Mouse (Mus musculus) cerebellum, adult 11 months (tissue): ENCODE measurements at regions not wholly inside any gene's neighbourhood (a gene's known extent, or its start where the extent isn't known, plus 50 kb on each side); places are given as distances from the start of the nearest gene placed in this dataset.
A peak's percentile ranks its signal among the peaks of the same experiment; 100 is the strongest.

ENCODE experiments used
- DNase-seq: peaks from one replicate; pipeline ENCODE4 v3.0.0; 2022

DNA sequence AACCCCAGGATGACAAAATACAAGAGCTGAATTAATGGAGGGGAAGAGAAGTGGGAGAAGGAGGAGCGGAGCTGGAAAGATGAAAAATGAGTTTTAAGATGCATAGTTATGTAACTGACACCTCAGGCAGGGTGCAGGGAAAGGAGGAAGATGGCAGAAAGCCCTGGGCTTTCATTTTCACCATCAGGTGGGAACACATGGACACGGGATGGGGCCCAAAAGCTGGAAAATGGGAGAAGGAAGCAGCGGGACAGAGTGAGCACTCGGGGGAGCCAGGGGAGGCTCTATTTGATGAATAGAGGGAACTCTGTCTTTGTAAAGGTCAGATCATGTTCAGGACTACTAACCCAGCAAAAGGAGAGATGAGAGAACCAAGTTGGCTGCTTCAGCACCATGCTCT, 516.6 kb upstream of the Tnp1 start:
- peak; percentile 52 for DNase-seq

DNA sequence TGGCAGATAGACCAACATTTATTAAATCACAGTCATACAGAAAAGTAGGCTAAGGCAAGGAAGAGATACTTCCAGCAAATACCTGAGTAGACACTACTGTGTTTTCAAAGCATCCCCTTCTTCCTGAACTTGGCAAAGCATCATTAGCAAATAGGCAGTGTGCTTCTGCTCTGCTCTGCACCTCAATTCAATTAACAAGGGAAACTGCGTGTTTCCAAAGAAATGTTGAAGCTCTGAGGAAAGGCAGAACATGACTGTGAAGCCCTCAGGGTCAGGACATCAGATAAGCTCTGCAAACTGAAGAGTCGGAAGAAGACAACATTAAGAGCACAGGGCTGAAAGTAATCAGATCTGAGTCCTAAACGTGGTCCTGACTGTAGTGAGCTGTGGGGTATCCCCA, 516.1 kb upstream of the Tnp1 start:
- no peak for DNase-seq

DNA sequence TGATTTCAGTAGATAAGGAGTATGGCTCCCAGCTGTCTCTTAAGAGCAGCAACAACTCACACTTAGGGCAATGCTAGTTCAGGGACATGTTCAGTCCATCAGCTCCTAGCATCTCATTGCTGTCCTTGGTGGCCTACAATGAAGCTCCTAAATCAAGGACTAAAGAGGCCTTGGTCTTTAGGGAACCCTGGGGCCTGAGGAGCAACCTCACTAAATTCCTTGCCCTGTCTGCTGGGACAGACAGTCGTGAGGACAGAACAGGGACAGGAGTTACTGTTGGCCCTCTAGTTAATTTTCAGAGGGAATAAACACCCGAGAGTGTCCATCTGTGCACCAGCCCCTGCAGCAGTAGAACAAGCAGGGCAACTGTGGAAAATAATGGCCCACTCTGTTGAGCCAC, 514.6 kb upstream of the Tnp1 start:
- DNase-seq, result no peak

DNA sequence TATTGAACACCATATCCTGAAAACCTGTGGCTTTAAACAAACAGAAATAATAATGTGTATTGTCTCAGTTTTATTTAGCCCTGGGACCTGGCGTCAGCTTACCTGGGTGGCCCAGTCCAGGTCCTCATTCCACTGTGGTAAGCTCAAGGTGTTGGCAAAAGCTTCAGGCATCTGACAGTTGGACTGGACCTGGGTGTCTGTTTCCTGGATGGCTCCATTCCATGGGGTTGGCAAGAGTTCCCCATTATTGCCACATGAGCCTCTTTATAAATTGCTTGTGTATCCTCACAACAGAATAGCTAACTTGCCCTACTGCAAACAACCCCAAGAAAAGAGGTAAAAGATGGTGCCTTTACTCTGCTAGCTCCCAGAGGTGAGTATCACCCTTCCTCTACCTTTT, 512.9 kb upstream of the Tnp1 start:
- peak; percentile 81 for DNase-seq

DNA sequence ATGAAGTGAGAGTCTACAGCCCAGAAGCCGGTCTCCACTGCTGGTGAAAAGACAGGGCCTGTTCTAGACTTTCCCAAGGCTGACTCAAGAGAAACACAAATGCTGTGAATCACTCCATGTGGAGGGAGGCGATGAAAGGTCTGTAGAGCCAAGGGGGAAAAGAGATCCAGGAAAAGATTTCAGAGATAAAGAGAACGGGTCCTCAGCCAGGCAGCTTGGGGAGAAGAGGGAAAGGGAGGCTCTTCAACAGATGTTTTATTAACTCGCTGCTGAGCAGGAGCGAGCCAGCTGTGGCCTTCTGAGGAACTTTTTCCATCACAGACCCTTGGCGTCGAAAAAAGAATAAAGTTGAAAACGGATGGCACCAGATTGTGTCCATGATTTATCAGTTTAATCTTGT, 500.7 kb upstream of the Tnp1 start:
- no peak for DNase-seq

DNA sequence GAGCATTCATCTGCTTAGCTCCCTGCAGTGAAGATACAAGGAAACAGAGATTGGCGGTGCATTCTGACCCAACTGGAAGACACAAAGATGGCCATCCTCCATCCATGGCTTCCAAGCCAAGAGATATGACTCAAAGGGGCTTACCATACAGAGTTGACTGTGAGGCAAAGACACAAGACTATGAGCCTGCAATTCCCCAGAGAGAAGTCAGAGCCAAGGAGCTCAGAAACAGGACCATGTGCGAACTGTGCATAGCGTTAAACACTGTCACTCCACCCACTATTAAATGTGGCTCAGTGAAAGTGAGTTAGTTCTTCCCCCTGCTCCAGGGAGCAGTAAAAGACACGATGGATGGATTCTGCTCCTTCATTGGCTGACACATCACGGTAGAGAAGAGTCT, 500.1 kb upstream of the Tnp1 start:
- DNase-seq, result no peak

DNA sequence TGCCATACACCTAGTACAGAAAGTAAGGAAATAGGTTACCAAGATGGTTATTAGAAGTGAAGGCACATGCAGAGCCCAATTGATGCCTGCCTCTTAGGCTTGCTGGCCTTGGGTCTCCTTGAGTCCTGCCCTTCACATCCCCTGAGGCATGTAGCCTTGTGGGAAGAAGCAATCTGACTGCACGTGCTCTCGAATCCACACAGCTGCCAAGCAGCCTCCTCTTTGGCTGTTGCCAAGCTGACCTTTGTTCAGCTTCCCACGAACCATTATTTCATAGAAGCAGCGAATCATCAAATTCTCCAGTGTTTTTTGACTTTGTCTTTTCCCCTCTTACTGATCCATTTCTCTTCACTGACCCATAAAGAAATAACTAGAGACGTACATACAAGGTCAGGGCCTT, 498.1 kb upstream of the Tnp1 start:
- no peak for DNase-seq

DNA sequence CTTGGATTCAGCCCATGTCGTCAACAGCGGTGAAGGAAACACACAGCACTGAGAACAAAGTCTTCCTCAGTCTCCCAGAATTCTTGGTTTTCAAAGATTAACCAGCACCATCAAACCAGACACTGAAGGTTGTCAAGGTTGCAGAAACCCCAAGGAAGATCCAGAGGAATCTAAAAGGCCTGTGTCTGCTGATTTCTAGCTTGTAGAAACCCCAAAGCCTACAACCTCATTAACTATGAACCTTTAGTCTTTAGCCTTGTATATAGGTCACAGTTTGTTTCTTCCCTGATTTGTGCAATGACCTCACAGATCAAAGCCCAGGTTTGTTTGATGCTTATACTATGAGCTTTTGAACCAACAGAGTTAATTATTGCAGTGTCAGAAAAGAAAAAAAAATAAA, 497.1 kb upstream of the Tnp1 start:
- no peak for DNase-seq

DNA sequence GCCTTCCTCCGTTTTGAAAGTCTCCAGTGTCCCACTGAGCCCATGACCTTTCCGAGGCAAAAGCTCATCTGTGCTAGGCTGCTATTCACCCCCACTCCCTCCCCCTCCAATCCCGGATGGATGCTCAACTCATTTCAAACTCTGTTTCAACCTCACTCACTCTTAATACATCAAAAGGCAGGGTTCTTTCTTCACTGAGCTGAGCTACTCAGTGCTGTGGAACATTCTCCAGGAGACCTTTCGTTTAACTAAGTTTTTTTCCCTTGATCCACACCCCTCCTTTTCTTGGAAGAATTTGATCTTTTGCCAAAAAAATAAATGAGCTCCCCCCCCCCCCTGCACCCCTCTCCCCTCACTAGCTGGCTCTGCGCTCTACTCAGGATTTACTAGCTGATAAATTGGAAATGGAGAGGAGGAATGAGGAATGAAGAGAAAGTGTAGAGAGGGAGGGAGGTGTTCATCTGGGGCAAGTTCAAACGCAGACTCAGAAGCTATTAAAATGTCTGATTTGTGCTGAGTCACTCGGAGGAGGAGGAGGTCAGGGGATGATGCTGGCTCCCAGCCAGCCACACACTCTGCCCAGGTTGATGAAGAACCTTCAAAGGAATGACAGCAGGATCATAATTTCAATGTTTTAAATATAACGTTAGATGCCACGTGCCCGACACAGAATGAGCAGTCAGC, 491.5 kb upstream of the Tnp1 start:
- DNase-seq, result no peak

DNA sequence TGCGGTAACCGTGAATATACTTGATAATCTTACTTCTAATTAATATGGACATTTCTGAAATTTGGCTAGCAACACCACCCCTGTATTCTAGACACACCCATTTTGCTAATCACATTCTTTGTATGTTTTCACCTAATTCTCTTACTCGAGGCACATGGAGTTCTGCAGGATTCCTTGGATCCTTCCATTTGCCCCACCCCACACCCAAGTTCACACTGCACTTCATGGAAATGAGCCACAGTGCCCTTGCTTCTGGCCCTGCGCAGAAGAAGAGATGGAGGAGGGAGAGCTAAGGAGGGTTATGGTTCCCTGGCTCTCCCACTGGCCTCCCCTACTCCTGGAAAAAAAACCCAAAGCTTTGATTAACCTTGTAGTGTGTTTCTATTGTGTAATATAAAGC, 487.9 kb upstream of the Tnp1 start:
- DNase-seq, result no peak

DNA sequence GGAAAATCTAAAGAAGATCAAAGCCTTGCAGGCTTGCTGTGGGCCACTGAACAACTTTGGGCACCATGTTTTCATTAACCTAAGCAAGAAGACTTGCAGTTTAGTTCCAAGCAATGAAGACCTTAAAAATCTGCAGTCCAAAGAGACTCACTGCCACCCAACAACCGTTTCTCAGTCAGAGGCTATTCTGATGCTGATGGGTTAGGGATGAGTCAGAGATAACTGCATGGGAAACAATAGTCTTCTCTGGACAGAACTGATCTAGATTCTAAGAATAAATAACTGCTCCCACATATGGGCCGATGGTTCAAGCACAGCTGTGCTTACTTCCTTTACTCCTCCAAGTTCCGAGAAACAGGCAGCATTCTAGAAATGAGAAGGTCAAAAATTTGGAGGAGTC, 485.0 kb upstream of the Tnp1 start:
- no peak for DNase-seq

DNA sequence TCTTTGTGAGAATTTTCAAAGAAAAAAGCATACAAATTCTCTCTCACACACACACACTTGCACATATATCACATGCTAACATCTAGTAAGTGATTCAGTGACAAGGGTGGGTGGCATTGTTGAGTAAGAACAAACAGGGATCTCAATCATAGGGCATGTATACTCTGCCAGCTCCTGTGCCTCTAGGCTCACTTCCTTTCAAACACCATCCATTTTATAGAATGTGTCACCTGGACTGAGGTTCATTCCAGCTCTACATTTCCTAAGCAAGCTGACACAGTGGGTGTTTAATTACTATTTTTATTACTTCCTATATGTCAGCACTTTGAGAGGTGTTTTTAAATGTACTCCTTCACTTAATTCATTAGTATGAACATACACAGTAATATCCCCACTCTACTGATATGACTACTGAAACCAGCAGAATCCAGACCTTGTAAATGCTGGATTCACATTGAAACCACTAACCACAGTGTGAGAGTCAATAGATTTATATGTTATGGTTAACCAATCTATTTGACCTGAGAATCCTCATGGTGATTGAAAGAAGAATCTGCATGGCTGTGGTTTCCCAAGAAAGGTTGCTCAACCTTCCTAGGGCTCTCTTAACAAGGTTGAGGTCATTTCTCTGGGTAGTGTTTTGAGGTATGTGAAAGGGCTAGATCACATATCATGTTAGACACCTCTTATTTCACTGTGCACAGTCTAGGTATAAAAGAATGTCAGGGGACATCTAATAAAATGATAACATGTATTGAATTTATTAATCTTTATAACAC, 480.5 kb upstream of the Tnp1 start:
- DNase-seq, result no peak

DNA sequence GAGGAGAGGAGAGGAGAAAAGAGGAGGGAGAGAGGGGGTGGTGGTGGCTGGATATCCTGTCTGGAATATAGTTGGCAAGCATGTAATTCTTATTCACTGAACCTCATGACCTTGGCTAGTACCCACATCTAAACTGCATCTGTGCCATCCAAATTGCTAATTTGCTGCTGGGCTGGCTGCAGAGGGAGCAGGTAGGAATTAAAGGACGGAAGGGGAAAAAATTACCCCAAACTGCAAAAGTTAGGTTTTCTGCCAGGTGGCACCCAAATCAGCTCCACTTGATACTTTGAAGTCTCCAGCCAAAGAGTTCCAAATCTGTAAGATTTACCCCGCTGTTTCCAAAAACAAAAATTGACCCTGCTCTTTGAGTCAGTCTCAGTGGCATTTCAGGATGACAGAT, 466.2 kb upstream of the Tnp1 start:
- no peak for DNase-seq

DNA sequence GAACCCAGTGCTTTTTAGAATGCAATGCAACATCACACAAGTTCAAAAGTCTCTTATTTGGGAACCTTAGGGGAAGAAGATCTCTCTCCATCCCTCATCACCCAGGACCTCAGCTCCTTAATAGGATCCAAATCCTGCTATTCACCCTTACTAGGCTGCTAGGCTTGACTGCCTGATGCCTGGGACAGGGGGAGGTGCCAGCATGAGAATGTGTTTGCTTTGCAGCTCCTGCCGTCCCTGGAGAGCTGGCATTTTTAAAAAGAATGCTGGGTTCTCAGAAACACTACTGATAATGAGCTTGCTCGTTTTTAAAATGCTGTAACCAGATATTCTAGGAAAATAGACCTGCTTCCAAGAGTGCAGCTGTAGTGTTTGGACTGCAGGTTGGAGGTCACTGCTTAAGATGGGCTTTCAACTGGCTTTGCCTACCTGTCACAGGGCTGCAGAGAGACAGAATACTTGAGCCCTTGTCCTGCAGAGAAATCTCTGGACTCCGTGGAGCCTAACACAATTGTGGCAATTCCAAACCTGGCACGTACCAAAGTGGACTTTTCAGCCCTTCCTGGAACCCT, 463.7 kb upstream of the Tnp1 start:
- no peak for DNase-seq

DNA sequence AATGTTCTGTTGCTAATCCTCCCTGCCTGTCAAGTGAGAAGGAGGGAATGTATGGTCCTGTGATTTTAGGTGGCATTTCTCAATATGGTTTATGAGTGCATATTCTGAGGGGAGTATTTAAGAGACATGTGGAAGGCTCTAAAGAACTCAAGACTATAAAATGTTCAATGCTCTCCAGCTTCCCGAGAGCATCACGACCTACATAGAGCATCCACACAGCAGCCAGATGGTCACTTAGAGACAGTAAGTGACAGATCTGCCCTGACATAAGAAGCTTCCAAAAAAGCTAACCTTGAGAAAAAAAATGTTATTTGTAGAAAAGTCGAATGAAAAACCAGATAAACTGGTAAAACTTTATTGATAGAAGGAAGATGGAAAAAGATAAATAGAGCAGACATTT, 444.9 kb upstream of the Tnp1 start:
- no peak for DNase-seq

DNA sequence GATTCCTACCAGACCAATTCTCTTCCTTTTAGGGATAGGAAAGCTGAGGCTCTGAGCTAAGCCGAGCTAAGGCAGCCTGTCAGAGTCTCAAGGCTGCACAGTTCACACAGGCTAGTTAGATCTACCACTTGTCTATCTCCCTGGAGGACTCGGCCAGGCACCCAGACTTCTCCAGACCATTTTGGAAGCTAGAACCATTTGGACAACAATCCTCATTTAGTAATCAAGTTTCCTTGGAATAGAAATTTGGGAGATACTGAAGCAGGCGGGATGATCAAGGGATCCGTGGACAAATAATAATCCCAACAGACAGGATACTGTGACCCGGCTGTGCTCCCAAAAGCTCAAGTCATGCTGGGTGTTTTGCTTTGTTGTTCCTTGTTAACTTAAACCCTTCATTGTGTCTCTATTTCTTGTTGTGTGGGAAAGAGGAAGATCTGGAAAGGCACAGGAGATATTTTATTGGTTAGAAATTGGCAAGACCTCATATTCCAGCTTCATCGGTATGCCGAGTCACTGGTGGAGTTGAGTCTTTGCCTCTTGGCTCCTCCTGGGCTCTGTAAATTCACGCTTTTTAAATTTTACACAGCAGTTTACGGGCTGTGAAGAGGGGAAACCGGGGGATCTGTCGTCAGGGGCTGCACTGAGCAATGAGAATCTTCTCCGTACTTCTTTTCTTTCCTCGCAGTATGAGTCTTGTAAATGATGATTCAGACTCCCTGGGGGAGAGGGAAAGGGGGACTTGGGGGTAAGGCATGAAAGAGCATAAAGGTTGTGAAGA, 444.2 kb upstream of the Tnp1 start:
- DNase-seq, result no peak

DNA sequence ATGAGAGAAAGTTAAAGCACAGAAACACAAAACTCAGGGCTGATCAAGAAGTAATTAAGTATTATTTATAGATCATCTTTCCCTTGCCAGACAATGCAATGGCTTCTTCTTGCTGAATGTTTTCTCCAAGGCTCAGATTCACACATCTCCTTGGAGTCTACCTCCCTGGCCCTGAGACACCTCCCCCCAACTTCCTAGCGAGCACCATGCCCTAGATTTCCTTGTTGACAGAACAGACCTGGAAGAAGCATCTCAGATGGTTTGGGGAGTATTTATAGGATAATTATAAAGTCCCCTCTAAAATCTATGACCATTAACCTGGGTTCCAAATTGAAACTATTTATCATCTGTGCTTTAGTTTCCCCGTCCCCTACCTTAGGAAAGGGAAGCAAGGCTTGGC, 441.6 kb upstream of the Tnp1 start:
- no peak for DNase-seq

DNA sequence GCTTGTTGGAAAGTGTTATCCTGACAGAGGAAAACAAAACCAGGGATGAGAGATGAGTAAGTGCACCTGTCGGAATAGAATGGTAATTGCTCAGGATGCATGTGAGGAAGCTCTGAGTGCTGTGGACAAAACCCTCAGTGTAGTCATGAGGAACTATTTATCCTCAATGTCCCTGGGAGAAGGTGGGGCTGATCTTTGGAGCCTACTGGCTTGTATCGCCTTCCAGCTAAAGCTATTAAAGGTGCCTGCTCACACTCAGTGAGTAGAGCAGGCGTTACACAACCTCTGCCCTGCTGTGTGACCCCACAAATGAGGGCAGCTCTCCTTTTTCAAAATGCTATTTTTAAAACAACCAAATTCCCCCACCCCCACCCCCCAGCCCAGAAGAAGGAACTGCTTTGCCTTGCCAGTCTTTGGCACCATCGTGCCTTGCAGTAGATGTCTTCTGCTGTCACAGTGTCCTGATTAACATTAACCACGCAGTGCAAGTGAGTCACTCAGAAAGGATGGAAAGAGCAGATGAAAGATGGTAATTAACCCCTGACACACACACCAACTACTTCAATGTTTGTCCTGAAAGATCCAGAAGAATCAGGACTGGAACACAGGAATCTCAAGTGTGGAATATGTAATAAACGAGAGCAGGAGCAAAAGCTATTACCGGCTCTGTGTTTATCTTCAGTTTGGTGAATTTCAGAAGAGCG, 440.8 kb upstream of the Tnp1 start:
- DNase-seq, result no peak

DNA sequence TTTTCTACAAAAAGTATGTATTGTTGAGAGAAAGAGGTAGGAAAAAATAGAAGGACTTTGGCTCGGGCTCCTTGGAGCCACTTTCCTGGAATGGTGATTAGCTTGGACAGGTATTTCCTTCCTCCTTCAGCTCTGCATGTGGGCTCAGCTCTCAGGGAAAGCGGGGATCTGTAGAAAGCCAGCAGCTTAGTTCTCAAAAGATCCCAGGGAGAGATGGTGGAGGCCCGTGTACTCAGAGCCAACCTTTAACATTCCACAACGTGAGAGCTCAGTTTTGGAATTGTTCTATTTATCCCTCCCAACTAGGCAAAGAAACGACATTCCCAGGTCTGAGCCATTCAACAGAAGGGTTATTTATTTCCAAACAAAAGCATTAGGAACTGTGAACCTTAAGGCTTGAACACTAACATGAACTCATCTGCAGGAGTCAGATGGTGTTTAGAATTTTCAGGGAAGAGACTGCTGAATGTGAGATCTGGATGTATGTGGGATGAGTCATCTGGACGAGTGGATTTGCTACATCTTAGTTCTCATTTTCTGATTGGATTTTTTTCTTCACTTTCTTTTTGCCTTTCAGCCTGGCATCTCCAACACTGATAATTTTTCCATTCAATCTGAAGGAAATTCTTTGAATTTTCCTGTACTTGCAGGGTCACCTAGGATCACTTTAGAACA, 428.6 kb upstream of the Tnp1 start:
- DNase-seq, result no peak

DNA sequence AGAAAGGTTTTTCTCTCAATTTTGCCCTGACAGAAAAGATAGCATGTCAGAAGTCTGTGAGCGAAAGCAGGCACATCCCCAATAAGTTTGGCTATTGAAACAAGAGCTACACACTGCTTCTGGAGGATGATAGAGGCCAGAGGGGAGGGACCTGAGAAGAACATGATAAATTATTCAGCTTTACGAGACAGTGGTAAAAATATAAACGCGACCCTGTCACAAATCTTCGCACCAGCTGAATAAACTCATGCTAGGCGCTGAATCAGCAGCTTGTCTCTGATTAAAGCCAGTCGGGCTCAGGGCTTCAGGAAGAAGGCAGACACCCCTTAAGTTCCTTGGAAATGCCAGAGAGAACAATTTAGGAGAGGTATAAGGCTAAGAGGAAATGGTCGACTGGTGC, 422.7 kb upstream of the Tnp1 start:
- no peak for DNase-seq

DNA sequence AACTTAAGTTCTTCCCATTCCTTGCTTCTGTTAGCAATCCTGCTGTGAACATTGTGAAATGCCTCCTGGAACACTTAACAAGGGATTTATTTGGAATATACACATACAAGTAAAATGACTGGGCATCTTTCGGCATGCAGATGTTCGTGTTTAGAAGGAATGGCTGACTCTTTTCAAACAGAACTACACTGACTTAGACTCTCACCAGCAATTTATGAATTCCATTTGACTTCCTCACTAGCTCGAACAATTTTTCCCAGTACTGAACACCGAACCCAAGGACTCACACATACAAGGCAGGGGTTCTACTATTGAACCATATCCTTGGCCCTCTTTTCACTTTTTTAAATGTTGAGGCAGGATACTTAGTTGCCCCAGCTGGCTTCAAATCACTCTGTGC, 412.4 kb upstream of the Tnp1 start:
- DNase-seq, result no peak

DNA sequence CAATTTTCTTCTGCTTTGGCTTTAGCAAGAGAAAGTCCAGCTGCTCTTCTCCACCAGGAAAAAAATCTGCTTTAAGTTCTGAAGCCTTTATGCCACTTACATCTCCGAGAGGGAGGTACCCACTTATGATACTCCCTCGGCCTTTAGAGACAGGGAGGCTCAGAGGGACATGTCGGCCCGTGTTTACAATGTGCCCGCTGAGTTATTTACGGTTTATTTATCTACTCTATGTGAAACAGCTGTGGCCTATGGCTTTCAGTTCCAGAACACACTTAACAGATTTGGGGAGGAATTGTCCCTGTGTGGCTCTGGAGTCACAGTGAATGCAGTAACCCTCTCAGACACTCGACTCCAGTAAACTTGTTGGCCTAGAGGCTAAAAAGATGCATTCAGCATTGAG, 409.3 kb upstream of the Tnp1 start:
- DNase-seq, result no peak

DNA sequence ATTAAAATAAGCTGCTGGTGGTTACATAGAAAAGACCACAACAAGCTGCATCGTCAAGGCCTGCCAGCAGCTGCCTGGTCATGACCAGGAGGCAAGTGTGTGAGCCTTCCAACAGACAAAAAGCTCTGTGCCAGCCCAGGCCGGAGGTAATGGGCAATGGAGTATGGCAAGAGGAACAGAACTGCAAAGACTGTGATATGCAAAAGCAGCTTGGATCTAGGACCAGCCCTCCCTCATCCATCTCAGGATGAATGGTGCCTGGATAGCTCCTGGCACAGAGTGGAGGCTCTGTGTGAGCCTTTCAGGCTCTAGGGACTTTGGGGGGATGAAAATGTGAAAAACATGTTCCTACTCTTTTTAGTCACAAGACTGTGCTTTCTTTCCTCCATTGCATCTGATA, 402.5 kb upstream of the Tnp1 start:
- DNase-seq, result no peak
